Mouse (Mus musculus): ENCODE measurements around the gene Mtrf1l.
A peak's percentile ranks its signal among the peaks of the same experiment; 100 is the strongest.

Mtrf1l gene

GRCm38 (mm10) chr10:5803739-5804138 is 20.0 kb downstream of the Mtrf1l start:
- no peak for DNase-seq

GRCm38 (mm10) chr10:5802866-5803265 is 20.8 kb downstream of the Mtrf1l start:
- no peak for DNase-seq

GRCm38 (mm10) chr10:5800490-5800889 is 23.2 kb downstream of the Mtrf1l start:
- no peak for DNase-seq

- DNase-seq, result no peak
Observed at GRCm38 (mm10) chr10:5798069-5798468, 25.6 kb downstream of the Mtrf1l start.

- peak in 1 of 2 experiments; percentile 42 for DNase-seq
Observed at GRCm38 (mm10) chr10:5790657-5791056, 33.1 kb downstream of the Mtrf1l start.

- peak in 1 of 2 experiments; percentile 43 for DNase-seq
Observed at GRCm38 (mm10) chr10:5786923-5787322, 36.8 kb downstream of the Mtrf1l start.
